Mouse (Mus musculus): ENCODE data around the gene En1. TPM values are rescaled to one million over a fixed set of nuclear protein-coding genes. Genes with fewer than 3 reads are reported as not detected.

The En1 gene
- 1.8 TPM in 2 replicates for polyA plus RNA-seq (2016; fragmentation: Nextera tagmentation; extraction: Ambion mirVana)

- Histone ChIP-seq H3K9me3 (no peaks in the 10 kb centered on the region), H3K36me3 (no peaks in the 10 kb centered on the region), H3K9ac (replicated peaks) (peak within 1 kb of the TSS; percentile 65), H3K27ac (peak within 1 kb of the TSS; percentile 70), H3K27me3 (peaks cover 98% of the 10 kb centered on the region), H3K4me1 (replicated peaks) (peaks cover 19% of the 10 kb centered on the region), H3K4me3 (replicated peaks) (peak within 1 kb of the TSS; percentile 50), H3K4me2 (peak within 1 kb of the TSS; percentile 83)
- WGBS, result under 1% methylated on average over 35 of the region's 35 CpGs
- peak; percentile 35; the same call in 1 of the 2 replicates for ATAC-seq (ENCODE audit: insufficient number of reproducible peaks, insufficient read depth, low FRiP score, low TSS enrichment, low read depth)
These were observed at the start of gene En1 for GRCm38 (mm10) chr1:120602031-120602730. Gene En1, plus strand, starts transcription at chr1:120602418.

- Histone ChIP-seq H3K9me3 (no peaks in the 10 kb centered on the region), H3K27ac (no peak overlapping the region), H3K9ac (replicated peaks) (no peak overlapping the region), H3K4me3 (replicated peaks) (no peak overlapping the region), H3K27me3 (no peaks in the 10 kb centered on the region; the same call in 1 of the 2 replicates), H3K36me3 (no peaks in the 10 kb centered on the region), H3K4me2 (no peak overlapping the region), H3K4me1 (replicated peaks) (no peaks in the 10 kb centered on the region)
- 78% methylated on average over 15 of the region's 15 CpGs for WGBS
- no peak for ATAC-seq (ENCODE audit: insufficient number of reproducible peaks, insufficient read depth, low FRiP score, low TSS enrichment, low read depth)
These were observed 45.0 kb upstream of the En1 start for GRCm38 (mm10) chr1:120556926-120557846.

- Histone ChIP-seq H3K27me3 (no peaks in the 10 kb centered on the region), H3K4me1 (replicated peaks) (no peaks in the 10 kb centered on the region), H3K36me3 (no peaks in the 10 kb centered on the region), H3K9me3 (no peaks in the 10 kb centered on the region), H3K4me3 (replicated peaks) (no peak overlapping the region), H3K27ac (no peak overlapping the region), H3K4me2 (no peak overlapping the region), H3K9ac (replicated peaks) (no peak overlapping the region)
- ATAC-seq (ENCODE audit: insufficient number of reproducible peaks, insufficient read depth, low FRiP score, low TSS enrichment, low read depth), result peak; percentile 31; the same call in 1 of the 2 replicates
- WGBS, result 69% methylated on average over 9 of the region's 9 CpGs
These were observed 43.6 kb upstream of the En1 start for GRCm38 (mm10) chr1:120558341-120559285.

- no peak overlapping the region for H3K4me3 ChIP-seq (replicated peaks)
- no peaks in the 10 kb centered on the region for H3K36me3 ChIP-seq
- H3K27ac ChIP-seq, result no peak overlapping the region
- no peaks in the 10 kb centered on the region for H3K4me1 ChIP-seq (replicated peaks)
- H3K4me2 ChIP-seq, result no peak overlapping the region
- WGBS, result 85% methylated on average over 5 of the region's 5 CpGs
- no peaks in the 10 kb centered on the region for H3K9me3 ChIP-seq
- no peak overlapping the region for H3K9ac ChIP-seq (replicated peaks)
- H3K27me3 ChIP-seq, result no peaks in the 10 kb centered on the region
- ATAC-seq (ENCODE audit: insufficient number of reproducible peaks, insufficient read depth, low FRiP score, low TSS enrichment, low read depth), result no peak
These were observed 42.3 kb upstream of the En1 start for GRCm38 (mm10) chr1:120559911-120560310.

GRCm38 (mm10) chr1:120581306-120581705 is 20.9 kb upstream of the En1 start:
- ATAC-seq (ENCODE audit: insufficient number of reproducible peaks, insufficient read depth, low FRiP score, low TSS enrichment, low read depth), result no peak

GRCm38 (mm10) chr1:120585481-120585880 is 16.7 kb upstream of the En1 start:
- Histone ChIP-seq H3K27me3 (peaks cover 71% of the 10 kb centered on the region), H3K9me3 (no peaks in the 10 kb centered on the region), H3K4me1 (replicated peaks) (no peaks in the 10 kb centered on the region), H3K9ac (replicated peaks) (no peak overlapping the region), H3K27ac (no peak overlapping the region), H3K36me3 (no peaks in the 10 kb centered on the region), H3K4me3 (replicated peaks) (no peak overlapping the region), H3K4me2 (no peak overlapping the region)
- no peak for ATAC-seq (ENCODE audit: insufficient number of reproducible peaks, insufficient read depth, low FRiP score, low TSS enrichment, low read depth)
- WGBS, result 19% methylated on average over 2 of the region's 2 CpGs

More at GRCm38 (mm10) chr1:120581306-120581705, 20.9 kb upstream of the En1 start:
- no peaks in the 10 kb centered on the region for H3K36me3 ChIP-seq
- H3K27me3 ChIP-seq, result peaks cover 44% of the 10 kb centered on the region
- H3K4me1 ChIP-seq (replicated peaks), result no peaks in the 10 kb centered on the region
- H3K27ac ChIP-seq, result no peak overlapping the region
- H3K9ac ChIP-seq (replicated peaks), result no peak overlapping the region
- H3K4me3 ChIP-seq (replicated peaks), result no peak overlapping the region
- 66% methylated on average over 4 of the region's 4 CpGs for WGBS
- no peaks in the 10 kb centered on the region for H3K9me3 ChIP-seq
- no peak overlapping the region for H3K4me2 ChIP-seq

- Histone ChIP-seq H3K9ac (replicated peaks) (no peak overlapping the region), H3K4me1 (replicated peaks) (no peaks in the 10 kb centered on the region), H3K9me3 (no peaks in the 10 kb centered on the region), H3K4me3 (replicated peaks) (no peak overlapping the region), H3K27ac (no peak overlapping the region), H3K4me2 (no peak overlapping the region), H3K27me3 (peaks cover 78% of the 10 kb centered on the region), H3K36me3 (no peaks in the 10 kb centered on the region)
- WGBS, result 12% methylated on average over 7 of the region's 7 CpGs
- ATAC-seq (ENCODE audit: insufficient number of reproducible peaks, insufficient read depth, low FRiP score, low TSS enrichment, low read depth), result 0 out of 2 replicates have a peak, but pooled peaks have one; percentile 17
These were observed 15.6 kb upstream of the En1 start for GRCm38 (mm10) chr1:120586500-120587110.

- no peak for ATAC-seq (ENCODE audit: insufficient number of reproducible peaks, insufficient read depth, low FRiP score, low TSS enrichment, low read depth)
- Histone ChIP-seq H3K9me3 (no peaks in the 10 kb centered on the region), H3K27me3 (peaks cover 79% of the 10 kb centered on the region), H3K36me3 (no peaks in the 10 kb centered on the region), H3K27ac (no peak overlapping the region), H3K4me1 (replicated peaks) (no peaks in the 10 kb centered on the region), H3K4me3 (replicated peaks) (no peak overlapping the region), H3K9ac (replicated peaks) (no peak overlapping the region), H3K4me2 (no peak overlapping the region)
- WGBS, result 42% methylated on average over 9 of the region's 12 CpGs
These were observed 14.8 kb upstream of the En1 start for GRCm38 (mm10) chr1:120587431-120587830.

GRCm38 (mm10) chr1:120587960-120588359 is 14.3 kb upstream of the En1 start:
- H3K27me3 ChIP-seq, result peaks cover 84% of the 10 kb centered on the region
- no peaks in the 10 kb centered on the region for H3K4me1 ChIP-seq (replicated peaks)
- 79% methylated on average over 4 of the region's 4 CpGs for WGBS
- H3K4me3 ChIP-seq (replicated peaks), result no peak overlapping the region
- no peak overlapping the region for H3K9ac ChIP-seq (replicated peaks)
- H3K9me3 ChIP-seq, result no peaks in the 10 kb centered on the region
- H3K27ac ChIP-seq, result no peak overlapping the region
- ATAC-seq (ENCODE audit: insufficient number of reproducible peaks, insufficient read depth, low FRiP score, low TSS enrichment, low read depth), result no peak
- no peak overlapping the region for H3K4me2 ChIP-seq
- no peaks in the 10 kb centered on the region for H3K36me3 ChIP-seq

- Histone ChIP-seq H3K9me3 (no peaks in the 10 kb centered on the region), H3K4me1 (replicated peaks) (no peaks in the 10 kb centered on the region), H3K27ac (no peak overlapping the region), H3K36me3 (no peaks in the 10 kb centered on the region), H3K27me3 (peaks cover 84% of the 10 kb centered on the region), H3K4me2 (no peak overlapping the region), H3K4me3 (replicated peaks) (no peak overlapping the region), H3K9ac (replicated peaks) (no peak overlapping the region)
- WGBS, result 77% methylated on average over 6 of the region's 6 CpGs
- no peak for ATAC-seq (ENCODE audit: insufficient number of reproducible peaks, insufficient read depth, low FRiP score, low TSS enrichment, low read depth)
These were observed 13.7 kb upstream of the En1 start for GRCm38 (mm10) chr1:120588362-120589027.
